Mouse (Mus musculus) liver, embryonic 12.5 days (tissue): ENCODE measurements at regions not wholly inside any gene's neighbourhood (a gene's known extent, or its start where the extent isn't known, plus 50 kb on each side); places are given as distances from the start of the nearest gene placed in this dataset.

Source experiments
- ATAC-seq: fragments of 200-750 bp; cut with Nextera tagmentation; 2 replicates; pipeline ENCODE4 v1.8.0; 2017; ENCODE audit warnings: moderate number of reproducible peaks, mild to moderate bottlenecking, moderate library complexity
- H3K27ac ChIP-seq: fragments of 300-500 bp; sonication (generic); 2 replicates; pipeline ENCODE4 v1.5.1; 2016; ENCODE audit warnings: mild to moderate bottlenecking
- H3K27me3 ChIP-seq: fragments of 300-500 bp; sonication (generic); replicated peaks from 2 replicates; pipeline ENCODE4 v1.6.1; 2016; ENCODE audit warnings: mild to moderate bottlenecking, moderate library complexity
- H3K36me3 ChIP-seq: fragments of 300-500 bp; sonication (generic); 2 replicates; pipeline ENCODE4 v1.6.1; 2016; ENCODE audit warnings: mild to moderate bottlenecking, moderate library complexity
- H3K4me1 ChIP-seq: fragments of 300-500 bp; sonication (generic); 2 replicates; pipeline ENCODE4 v1.6.1; 2016
- H3K4me2 ChIP-seq: fragments of 300-500 bp; sonication (generic); 2 replicates; pipeline ENCODE4 v1.6.1; 2016; ENCODE audit warnings: mild to moderate bottlenecking, moderate library complexity
- H3K4me3 ChIP-seq: fragments of 300-500 bp; sonication (generic); 2 replicates; pipeline ENCODE4 v1.5.1; 2016; ENCODE audit warnings: mild to moderate bottlenecking, moderate library complexity
- H3K9ac ChIP-seq: fragments of 300-500 bp; sonication (generic); 2 replicates; pipeline ENCODE4 v1.6.1; 2016; ENCODE audit warnings: mild to moderate bottlenecking, moderate library complexity
- H3K9me3 ChIP-seq: fragments of 300-500 bp; sonication (generic); replicated peaks from 2 replicates; pipeline ENCODE4 v1.6.1; 2016; ENCODE audit warnings: mild to moderate bottlenecking, moderate library complexity
- WGBS: fragments of 180-500 bp; shearing (Covaris S2); methylation state at CpG from one replicate; pipeline ENCODE4 v1.1.7; 2016; ENCODE audit not compliant: insufficient replicate concordance; 5-methylcytosine and 5-hydroxymethylcytosine counted together

- H3K4me1 ChIP-seq, result no peaks in the 10 kb centered on the region
- H3K4me2 ChIP-seq, result no peak overlapping the region
- WGBS, result 40% methylated on average over 3 of the region's 3 CpGs
- H3K9ac ChIP-seq, result no peak overlapping the region
- H3K9me3 ChIP-seq, result no peaks in the 10 kb centered on the region
- no peak overlapping the region for H3K27ac ChIP-seq
- no peaks in the 10 kb centered on the region for H3K36me3 ChIP-seq
- H3K27me3 ChIP-seq, result no peaks in the 10 kb centered on the region
- peak; percentile 60 for ATAC-seq
- no peak overlapping the region for H3K4me3 ChIP-seq
Measured at GRCm38 (mm10) chr1:184335952-184336351, 301.9 kb upstream of the 1700056E22Rik start.

GRCm38 (mm10) chr1:184335281-184335680 lies 301.2 kb upstream of the 1700056E22Rik start:
- no peak overlapping the region for H3K4me2 ChIP-seq
- no peak overlapping the region for H3K27ac ChIP-seq
- no peak overlapping the region for H3K4me3 ChIP-seq
- no peaks in the 10 kb centered on the region for H3K36me3 ChIP-seq
- WGBS, result 52% methylated on average over 6 of the region's 6 CpGs
- H3K9me3 ChIP-seq, result no peaks in the 10 kb centered on the region
- H3K4me1 ChIP-seq, result no peaks in the 10 kb centered on the region
- ATAC-seq, result no peak
- H3K27me3 ChIP-seq, result no peaks in the 10 kb centered on the region
- H3K9ac ChIP-seq, result no peak overlapping the region

GRCm38 (mm10) chr1:184334818-184335217 lies 300.7 kb upstream of the 1700056E22Rik start:
- Histone ChIP-seq H3K9ac (no peak overlapping the region), H3K27ac (no peak overlapping the region), H3K27me3 (no peaks in the 10 kb centered on the region), H3K4me2 (no peak overlapping the region), H3K9me3 (no peaks in the 10 kb centered on the region), H3K4me1 (no peaks in the 10 kb centered on the region), H3K4me3 (no peak overlapping the region), H3K36me3 (no peaks in the 10 kb centered on the region)
- no peak for ATAC-seq
- WGBS, result 62% methylated on average over 5 of the region's 5 CpGs

- no peak for ATAC-seq
- no peak overlapping the region for H3K4me2 ChIP-seq
- no peak overlapping the region for H3K4me3 ChIP-seq
- H3K27me3 ChIP-seq, result no peaks in the 10 kb centered on the region
- no peaks in the 10 kb centered on the region for H3K36me3 ChIP-seq
- 0 out of 2 replicates have a peak, but pooled peaks cover 3% of the 10 kb centered on the region for H3K4me1 ChIP-seq
- H3K9me3 ChIP-seq, result no peaks in the 10 kb centered on the region
- no peak overlapping the region for H3K27ac ChIP-seq
- no peak overlapping the region for H3K9ac ChIP-seq
- WGBS, result 62% methylated on average over 5 of the region's 5 CpGs
Measured at GRCm38 (mm10) chr1:184333086-184333485, 299.0 kb upstream of the 1700056E22Rik start.

GRCm38 (mm10) chr1:184330516-184331350 lies 296.6 kb upstream of the 1700056E22Rik start:
- WGBS, result 60% methylated on average over 11 of the region's 11 CpGs

GRCm38 (mm10) chr1:184326191-184326590 lies 292.1 kb upstream of the 1700056E22Rik start:
- 77% methylated on average over 3 of the region's 3 CpGs for WGBS
- Histone ChIP-seq H3K27me3 (no peaks in the 10 kb centered on the region), H3K27ac (no peak overlapping the region), H3K9ac (no peak overlapping the region), H3K36me3 (no peaks in the 10 kb centered on the region), H3K4me1 (0 out of 2 replicates have a peak, but pooled peaks cover 3% of the 10 kb centered on the region), H3K9me3 (no peaks in the 10 kb centered on the region), H3K4me3 (no peak overlapping the region), H3K4me2 (no peak overlapping the region)
- ATAC-seq, result no peak

More at GRCm38 (mm10) chr1:184330516-184331350, 296.6 kb upstream of the 1700056E22Rik start:
- H3K27ac ChIP-seq, result no peak overlapping the region
- no peak overlapping the region for H3K4me2 ChIP-seq
- H3K4me1 ChIP-seq, result 0 out of 2 replicates have a peak, but pooled peaks cover 3% of the 10 kb centered on the region
- no peak for ATAC-seq
- no peaks in the 10 kb centered on the region for H3K27me3 ChIP-seq
- no peak overlapping the region for H3K4me3 ChIP-seq
- H3K9me3 ChIP-seq, result no peaks in the 10 kb centered on the region
- no peak overlapping the region for H3K9ac ChIP-seq
- no peaks in the 10 kb centered on the region for H3K36me3 ChIP-seq

GRCm38 (mm10) chr1:184324234-184324633 lies 290.1 kb upstream of the 1700056E22Rik start:
- Histone ChIP-seq H3K9ac (no peak overlapping the region), H3K27me3 (no peaks in the 10 kb centered on the region), H3K4me3 (no peak overlapping the region), H3K27ac (no peak overlapping the region), H3K4me1 (0 out of 2 replicates have a peak, but pooled peaks cover 3% of the 10 kb centered on the region), H3K4me2 (no peak overlapping the region), H3K36me3 (no peaks in the 10 kb centered on the region), H3K9me3 (no peaks in the 10 kb centered on the region)
- WGBS, result 30% methylated on average over 2 of the region's 2 CpGs
- ATAC-seq, result no peak

- Histone ChIP-seq H3K4me2 (no peak overlapping the region), H3K9ac (no peak overlapping the region), H3K36me3 (no peaks in the 10 kb centered on the region), H3K27ac (no peak overlapping the region), H3K9me3 (no peaks in the 10 kb centered on the region), H3K4me1 (no peaks in the 10 kb centered on the region), H3K27me3 (no peaks in the 10 kb centered on the region), H3K4me3 (no peak overlapping the region)
- WGBS, result 77% methylated on average over 3 of the region's 3 CpGs
- ATAC-seq, result no peak
Measured at GRCm38 (mm10) chr1:184320521-184321177, 286.5 kb upstream of the 1700056E22Rik start.

- ATAC-seq, result no peak
- H3K27me3 ChIP-seq, result no peaks in the 10 kb centered on the region
- H3K4me1 ChIP-seq, result no peaks in the 10 kb centered on the region
- WGBS, result 76% methylated on average over 19 of the region's 19 CpGs
- H3K36me3 ChIP-seq, result no peaks in the 10 kb centered on the region
- H3K9ac ChIP-seq, result no peak overlapping the region
- no peak overlapping the region for H3K4me2 ChIP-seq
- no peak overlapping the region for H3K27ac ChIP-seq
- no peaks in the 10 kb centered on the region for H3K9me3 ChIP-seq
- H3K4me3 ChIP-seq, result no peak overlapping the region
Measured at GRCm38 (mm10) chr1:184310185-184310815, 276.2 kb upstream of the 1700056E22Rik start.

- no peak overlapping the region for H3K4me3 ChIP-seq
- H3K4me2 ChIP-seq, result no peak overlapping the region
- H3K27me3 ChIP-seq, result no peaks in the 10 kb centered on the region
- no peaks in the 10 kb centered on the region for H3K4me1 ChIP-seq
- no peaks in the 10 kb centered on the region for H3K36me3 ChIP-seq
- no peak overlapping the region for H3K27ac ChIP-seq
- no peak for ATAC-seq
- no peak overlapping the region for H3K9ac ChIP-seq
- 74% methylated on average over 4 of the region's 4 CpGs for WGBS
- H3K9me3 ChIP-seq, result no peaks in the 10 kb centered on the region
Measured at GRCm38 (mm10) chr1:184304813-184305212, 270.7 kb upstream of the 1700056E22Rik start.

- Histone ChIP-seq H3K4me3 (no peak overlapping the region), H3K27me3 (no peaks in the 10 kb centered on the region), H3K4me2 (no peak overlapping the region), H3K36me3 (no peaks in the 10 kb centered on the region), H3K4me1 (no peaks in the 10 kb centered on the region), H3K9ac (no peak overlapping the region), H3K27ac (no peak overlapping the region), H3K9me3 (no peaks in the 10 kb centered on the region)
- 75% methylated on average over 4 of the region's 4 CpGs for WGBS
- ATAC-seq, result no peak
Measured at GRCm38 (mm10) chr1:184304204-184304603, 270.1 kb upstream of the 1700056E22Rik start.

GRCm38 (mm10) chr1:184298701-184299100 lies 264.6 kb upstream of the 1700056E22Rik start:
- H3K4me2 ChIP-seq, result no peak overlapping the region
- no peaks in the 10 kb centered on the region for H3K4me1 ChIP-seq
- no peak for ATAC-seq
- WGBS, result 47% methylated on average over 1 of the region's 1 CpGs
- no peaks in the 10 kb centered on the region for H3K36me3 ChIP-seq
- H3K27me3 ChIP-seq, result no peaks in the 10 kb centered on the region
- no peaks in the 10 kb centered on the region for H3K9me3 ChIP-seq
- H3K27ac ChIP-seq, result no peak overlapping the region
- H3K9ac ChIP-seq, result no peak overlapping the region
- H3K4me3 ChIP-seq, result no peak overlapping the region
